Mouse (Mus musculus) 416B (cell line): ENCODE measurements around the gene Fam107a.
A peak's percentile ranks its signal among the peaks of the same experiment; 100 is the strongest.
"Not testable (repeated sequence)": the region's sequence is repeated elsewhere in the genome, so short reads cannot be mapped to it uniquely, and the experiment has no call there.

ENCODE experiments used
- DNase-seq: peaks from one replicate; pipeline ENCODE4 v3.0.0; 2011; ENCODE audit warnings: low read depth

The Fam107a gene

DNA sequence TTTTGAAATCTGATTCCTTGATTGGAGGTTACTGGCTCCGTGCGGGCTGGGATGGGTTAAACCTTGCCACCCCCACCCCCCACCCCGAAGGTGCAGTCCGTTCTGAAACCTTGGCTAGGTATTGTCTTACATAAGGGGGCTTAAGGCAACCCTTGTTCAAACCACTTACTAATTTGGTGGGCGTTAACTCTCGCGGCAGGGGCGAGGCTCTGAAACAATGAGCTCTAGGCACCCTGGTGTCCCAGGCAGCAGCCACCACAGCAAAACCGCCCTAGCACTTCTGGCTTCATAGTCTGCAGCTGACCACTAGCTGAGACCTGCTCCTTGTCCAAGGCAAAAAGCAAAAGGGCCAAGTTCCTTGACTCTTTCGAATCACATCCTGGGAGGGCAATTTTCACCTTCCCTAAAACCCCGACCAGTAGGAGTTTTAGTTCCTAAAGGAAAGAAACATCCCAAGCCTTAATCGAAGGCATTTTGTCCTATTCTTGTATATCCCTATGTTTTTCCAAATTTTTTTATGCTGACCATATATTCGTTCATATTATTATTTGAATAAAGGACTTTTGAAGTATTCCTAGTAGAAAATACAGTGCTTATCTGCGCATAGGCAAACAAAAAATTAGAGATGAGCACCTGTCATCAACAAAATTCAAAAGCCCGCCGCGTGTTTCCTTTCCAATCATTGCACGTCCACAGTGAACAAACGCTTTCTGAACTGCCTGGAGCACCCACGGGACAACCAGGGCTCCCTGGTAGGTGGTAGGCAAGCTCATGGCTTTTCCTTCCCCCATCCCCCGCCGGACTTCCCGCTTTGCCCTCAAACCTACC, 1.2 kb downstream of the Fam107a start:
- no peak for DNase-seq

DNA sequence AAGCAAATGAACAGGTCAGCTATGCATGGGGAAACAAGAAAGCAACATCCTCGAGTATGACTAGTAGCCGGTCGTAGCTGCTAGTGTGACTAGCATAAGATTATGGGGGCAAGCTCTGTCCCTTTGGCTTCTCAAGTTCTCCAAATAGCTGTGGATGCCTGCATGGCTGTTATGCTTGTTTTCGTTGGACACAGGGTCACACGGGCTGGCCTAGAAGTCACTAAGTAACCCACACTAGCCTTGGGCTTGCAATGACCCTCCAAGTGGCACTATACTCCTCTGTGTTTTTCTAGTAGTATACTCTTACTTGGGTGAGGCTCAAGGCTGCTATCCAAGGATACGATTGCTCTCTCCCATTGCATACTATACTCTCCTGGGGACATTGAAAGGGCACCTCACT, 2.7 kb downstream of the Fam107a start:
- no peak for DNase-seq

DNA sequence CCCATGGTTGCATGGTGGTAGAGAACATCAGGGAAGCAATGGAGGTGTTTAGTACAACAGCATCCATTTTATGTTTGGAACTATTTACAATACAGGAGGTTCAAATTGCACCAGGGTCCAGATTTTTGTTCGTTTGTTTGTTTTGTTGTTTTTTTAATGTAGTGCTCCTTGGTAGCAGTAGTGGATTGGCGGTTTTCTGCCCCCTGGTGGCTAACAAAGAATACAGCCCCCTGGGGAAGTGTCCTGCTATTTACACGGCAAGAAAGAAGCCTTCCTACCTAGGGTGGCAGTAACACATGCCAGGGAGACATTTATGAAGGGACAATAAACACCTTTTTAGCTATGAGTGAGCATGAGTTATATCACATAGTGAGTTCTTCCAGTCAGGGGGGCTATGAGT, 3.3 kb downstream of the Fam107a start:
- DNase-seq: peak; percentile 56

DNA sequence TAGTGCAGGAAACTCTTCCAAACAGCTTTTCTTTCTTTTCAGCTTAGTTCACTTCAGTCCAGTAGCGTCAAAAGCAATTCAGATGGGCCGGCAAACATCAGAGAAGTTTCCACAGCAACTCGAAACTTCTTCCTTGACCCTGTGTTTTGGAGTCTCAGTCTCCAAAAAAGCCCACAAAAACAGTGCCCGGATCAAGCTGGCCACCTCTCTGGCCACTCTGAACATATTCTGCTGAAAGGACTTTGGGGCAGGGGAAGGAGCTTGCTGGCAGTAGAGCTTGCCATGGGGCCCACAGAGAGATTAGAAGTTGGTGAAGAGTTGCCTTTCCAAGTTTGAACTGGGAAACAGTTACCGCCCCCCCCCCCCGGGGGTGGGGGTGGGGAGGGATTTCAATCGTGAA, 3.9 kb downstream of the Fam107a start:
- no peak for DNase-seq

DNA sequence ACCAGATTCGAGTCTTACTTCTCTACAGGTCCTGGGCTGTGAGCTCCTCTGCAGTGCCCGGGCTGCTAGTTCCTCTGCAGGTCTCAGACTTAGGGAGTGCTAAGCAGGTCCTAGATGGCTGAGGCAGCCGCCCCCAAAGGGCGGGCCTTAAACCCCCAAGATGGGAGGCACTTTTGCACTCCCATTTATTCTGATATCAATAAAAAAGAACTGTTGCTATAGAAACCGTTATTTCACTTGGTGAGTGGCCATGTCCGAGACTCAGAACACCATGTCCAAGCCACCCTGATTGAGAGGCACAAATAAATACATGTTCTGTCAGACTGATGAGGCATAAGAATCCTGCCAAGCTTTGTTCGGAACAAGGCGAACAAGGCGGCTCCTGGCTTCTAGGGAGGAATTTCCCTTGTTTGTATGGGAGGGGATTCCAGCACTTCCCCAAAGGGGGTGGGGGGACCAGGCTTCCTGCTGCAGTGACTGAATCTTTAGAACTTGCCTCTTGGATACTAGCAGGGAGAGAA, 8.1 kb downstream of the Fam107a start:
- DNase-seq: no peak

DNA sequence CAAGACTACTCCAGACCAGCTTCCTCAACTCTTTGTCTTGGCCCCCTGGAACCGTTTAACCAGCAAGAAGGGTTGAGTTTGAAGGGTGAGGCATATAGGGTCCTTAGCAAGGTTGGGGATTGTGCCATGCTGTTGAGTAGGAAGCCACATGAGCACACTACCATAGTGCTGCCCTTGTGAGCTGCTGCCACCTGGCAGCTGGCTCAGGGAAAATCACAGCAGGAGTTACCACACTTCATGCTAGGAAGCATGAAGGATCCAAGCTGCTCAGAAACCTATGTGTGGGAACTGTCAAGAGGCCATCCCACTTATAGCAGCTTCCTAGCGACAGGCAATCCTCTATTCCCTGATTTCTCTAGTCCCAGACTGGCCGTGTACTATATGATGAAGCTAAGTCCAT, 9.2 kb downstream of the Fam107a start:
- no peak for DNase-seq

DNA sequence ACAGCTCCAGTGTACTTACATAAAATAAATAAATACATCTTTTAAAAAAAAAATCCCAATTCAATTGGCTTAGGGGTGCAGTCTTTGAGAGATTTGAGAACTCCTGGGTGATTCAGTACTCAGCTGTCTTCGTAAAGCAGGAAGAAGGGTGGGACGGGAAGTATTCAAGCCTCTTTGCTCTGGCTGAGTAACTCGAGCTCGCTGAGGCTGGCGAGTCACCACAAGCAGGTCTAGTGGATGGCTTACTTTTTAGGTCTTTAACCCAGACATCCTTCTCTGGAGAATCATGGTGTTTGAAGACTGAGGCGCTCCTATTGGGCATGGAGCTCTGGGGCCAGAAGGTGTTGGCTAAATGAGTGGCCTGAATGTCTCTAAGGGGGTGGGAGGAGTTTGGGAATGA, 10.9 kb downstream of the Fam107a start:
- DNase-seq: peak; percentile 22

DNA sequence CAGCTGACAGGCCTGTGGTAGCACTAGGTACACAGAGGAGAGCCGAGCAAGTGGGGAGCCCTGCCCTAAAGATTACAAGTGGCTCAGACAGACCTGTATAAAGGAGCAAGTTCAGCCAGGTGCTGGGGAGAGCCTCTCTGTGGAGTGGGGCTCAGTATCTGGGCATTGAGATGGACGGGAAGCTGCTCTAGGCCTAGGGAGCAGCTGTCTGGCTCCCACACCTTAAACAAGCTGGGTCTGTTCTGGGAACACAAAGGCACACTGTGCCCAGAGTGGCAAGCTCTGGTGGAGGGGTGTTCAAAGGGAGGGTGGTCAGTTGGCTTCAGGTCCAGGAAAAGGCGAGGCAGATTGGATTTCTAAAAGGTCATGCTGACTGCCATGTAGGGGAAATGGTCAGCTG, 12.8 kb downstream of the Fam107a start:
- no peak for DNase-seq

DNA sequence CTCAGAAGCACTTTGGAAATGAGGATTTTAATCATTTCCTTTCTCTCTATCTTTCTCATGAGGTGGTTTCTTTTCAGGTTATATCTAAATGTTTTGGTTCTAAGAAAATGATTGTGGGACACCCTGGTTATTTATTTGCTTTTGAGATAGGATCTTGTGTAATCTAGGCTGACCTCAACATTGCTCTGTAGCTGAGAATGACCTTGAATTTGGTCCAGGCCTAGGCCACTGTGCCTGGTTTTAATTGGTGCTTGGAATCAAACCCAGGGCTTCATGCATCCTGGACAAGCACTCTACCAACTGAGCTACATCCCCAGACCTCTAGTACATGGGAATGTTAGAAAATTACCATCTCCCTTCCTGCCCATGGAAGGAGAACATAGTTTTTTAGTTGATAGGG, 13.7 kb downstream of the Fam107a start:
- DNase-seq: peak; percentile 10

DNA sequence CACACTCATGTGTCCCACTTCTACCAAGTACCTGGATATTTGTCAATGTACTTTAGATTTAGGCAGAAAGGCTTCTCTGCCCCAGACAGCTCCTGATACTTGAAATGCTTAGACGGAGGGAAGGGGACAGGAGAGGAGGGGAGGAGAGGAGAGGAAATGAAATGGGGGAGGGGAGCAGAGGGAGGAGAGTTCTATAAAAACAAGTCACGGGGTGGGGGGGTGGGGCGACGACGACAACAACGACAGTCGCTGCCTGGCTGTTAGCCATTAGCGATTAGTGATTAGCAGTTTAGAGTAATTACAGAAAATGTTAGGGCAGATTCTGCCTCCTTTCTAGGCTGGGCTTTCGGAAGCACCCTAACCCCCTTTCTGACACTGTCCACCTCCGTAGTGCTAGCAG, 15.1 kb downstream of the Fam107a start:
- DNase-seq: no peak

DNA sequence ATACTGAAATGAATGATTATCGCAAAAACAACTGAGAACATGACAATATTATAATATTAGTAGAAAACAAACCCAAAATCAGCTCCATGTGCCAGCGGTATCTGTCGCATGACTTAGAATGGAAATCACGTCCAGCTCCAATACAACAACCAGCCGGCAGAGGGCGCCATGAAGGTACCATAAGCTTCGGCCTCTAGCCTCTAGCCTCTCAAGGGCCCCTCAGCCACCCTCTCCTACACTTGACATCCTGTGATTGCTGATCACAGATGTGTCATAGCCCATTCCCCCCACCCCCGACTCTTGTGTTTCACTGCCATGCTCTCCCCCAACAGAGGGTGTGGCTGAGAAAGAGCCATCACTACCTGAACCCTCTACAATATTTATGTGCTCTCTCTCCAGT, 17.5 kb downstream of the Fam107a start:
- DNase-seq: peak; percentile 71

DNA sequence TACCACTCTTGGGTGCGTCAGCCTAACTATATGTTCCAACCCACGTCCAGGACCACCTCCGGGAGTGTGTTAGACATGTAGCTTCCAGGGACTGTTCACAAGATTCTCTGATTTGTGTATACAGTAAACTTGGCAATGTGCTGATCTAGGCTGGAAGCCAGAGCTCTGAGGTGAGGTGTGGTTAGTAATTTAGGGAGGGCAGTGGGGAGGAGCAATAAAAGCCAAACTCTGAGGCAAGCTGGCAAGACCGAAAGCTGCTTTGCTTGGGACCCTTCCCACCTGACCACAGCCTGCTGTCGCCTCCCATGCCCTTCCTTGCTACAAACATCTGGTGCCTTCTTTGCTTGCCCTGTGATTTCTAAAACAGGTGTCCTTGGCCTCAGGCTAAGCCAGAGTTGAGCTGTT, 19.9 kb downstream of the Fam107a start:
- no peak for DNase-seq

DNA sequence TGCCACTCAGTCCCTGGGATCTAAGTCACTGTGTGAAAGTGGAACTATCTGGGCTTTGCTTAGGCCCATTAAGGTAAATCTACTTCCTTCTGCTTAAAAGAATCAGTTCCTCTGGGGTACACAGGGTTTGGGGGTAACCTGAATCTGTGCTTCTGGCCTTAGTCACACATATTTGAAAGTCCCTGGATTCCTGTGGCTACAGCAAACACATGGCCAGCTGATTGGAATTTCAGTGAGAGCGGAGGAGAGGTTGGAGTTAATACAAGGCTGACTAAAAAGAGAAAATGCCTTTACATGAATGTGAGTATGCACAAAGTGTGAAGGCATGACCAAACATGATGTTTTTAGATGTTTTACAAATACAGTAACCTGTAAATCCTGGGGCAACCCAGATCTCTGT, 23.6 kb downstream of the Fam107a start:
- no peak for DNase-seq

DNA sequence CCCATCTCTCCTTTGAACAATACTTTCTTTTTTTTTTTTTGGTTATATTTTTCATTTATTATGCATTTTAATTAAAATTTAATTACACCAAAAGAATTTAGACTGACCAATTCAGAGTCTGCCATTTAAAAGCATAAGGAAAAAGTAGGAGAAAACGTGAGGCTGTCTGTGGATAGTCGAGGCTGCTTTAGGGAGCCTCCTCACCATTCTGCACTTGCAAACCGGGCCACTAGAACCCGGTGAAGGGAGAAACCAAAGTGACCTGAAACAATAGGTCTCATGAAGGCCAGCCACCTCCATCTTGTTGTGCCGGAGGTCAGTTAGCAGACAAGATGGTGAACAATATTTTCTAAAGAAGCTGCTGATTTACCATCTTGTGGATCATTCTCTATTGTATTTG, 31.2 kb downstream of the Fam107a start:
- peak; percentile 42 for DNase-seq

DNA sequence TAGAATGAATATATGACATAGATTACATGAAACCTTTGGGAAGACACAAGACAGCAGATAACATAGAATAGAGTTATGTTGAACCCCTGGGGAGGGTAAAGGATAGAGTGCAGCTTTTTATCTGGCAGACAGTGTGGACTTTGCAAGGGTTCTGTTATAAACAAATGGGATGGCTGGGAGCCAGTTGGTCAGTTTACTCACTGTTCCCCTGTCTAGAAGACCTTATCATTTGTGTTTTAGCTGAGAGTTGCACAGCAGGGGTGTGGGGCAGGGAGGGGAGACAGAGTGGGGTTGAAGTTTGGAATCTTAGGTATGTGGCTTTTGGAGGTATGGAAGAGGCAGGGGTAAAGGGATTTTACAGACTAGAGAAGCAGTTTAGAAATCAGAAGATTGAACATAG, 34.0 kb downstream of the Fam107a start:
- DNase-seq: no peak

DNA sequence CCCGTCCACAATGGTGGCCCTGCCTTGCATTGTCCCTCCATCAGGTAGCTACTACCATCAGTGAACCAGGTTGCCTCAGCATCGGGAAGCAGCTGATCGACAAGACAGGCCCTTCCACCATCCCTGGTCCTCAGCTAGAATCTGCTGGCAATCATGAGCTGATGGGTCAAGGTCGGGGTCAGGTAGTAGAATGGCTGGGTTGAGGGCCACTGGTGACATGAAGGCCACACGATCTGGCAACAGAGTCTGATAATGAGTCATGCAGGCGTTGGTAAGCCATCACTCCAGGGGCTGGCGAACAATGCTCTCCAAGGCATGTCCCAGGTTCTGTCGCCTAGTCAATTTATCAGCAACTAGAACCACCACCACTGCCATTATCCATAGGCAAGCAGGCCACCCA, 46.5 kb downstream of the Fam107a start:
- not testable (repeated sequence) for DNase-seq

DNA sequence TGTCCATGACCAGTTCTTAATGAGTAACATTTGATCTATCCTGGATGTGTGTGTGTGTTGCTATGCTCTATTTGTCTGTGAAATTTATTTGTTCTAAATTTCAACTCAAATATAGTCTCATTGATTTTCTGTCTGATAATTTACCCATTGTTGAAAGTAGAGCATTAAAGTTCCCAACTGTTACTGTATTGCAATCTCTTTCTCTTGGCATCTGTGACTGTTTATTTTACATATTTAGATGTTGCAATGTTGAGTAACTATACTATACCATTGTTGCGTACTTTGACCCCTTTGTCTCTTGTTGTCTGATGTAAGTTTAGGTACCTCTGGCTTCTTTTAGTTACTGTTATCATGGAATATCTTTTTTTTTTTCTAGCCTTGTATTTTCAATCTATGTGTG, 53.4 kb downstream of the Fam107a start:
- DNase-seq: no peak

DNA sequence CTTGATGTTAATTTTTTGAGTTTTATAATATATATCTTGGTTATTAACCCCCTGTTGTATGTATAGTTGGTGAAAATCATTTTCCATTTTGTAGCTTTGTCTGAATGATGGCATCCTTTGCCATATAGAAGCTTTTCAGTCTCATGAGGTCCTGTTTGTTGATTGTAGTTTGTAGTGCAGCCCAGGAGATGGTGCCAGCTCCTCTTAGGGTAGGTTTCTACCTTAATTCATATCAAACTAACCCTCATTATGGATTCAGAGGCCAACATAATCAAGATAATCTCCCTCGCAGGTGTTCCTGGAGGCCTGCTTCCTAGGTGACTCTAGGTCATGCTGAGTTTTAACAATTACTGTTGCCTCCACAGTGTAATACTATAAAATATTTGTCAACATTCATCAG, 55.6 kb downstream of the Fam107a start:
- DNase-seq: no peak

DNA sequence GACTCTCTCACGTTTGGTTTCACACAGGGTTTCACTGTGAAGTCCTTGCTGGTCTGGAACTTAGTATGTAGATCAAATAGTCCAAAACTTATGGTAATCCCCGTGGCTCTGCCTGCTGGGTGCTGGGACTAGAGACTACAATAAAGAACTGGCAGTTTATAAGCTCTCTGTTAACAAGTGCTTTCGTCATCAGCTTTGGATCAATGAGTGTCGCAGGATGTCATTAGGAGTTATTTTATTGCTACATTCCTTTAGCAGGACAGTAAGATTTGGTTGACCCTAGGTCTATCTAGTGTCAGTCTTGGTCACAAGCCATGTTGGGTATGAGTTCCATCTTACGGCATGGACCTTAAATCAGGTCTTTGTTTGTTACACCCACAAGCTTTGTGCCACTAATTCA, 57.6 kb downstream of the Fam107a start:
- DNase-seq: no peak

DNA sequence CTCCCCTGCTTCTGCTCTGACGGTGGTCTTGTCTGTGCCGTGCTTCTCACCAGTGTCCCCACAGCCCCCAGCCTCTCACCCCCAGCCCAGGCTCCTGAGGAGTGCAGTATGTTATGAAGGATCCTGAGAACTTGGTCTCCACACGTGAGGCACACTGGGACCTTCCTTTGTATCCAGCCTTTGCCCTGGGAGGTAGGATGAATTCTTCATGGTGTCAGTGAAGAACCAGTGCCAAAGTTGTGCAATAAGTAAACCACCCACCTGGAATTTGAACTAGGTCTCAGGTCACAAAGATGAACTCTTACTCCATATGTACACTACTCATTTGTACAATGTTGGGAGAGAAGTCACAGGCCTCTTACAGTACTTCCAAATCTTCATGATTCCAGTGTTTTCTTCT, 58.7 kb downstream of the Fam107a start, which contains the start of gene Acox2:
TSS of gene Acox2 (minus strand) at position 188 of the 400 bp plus-strand sequence.
- no peak for DNase-seq

DNA sequence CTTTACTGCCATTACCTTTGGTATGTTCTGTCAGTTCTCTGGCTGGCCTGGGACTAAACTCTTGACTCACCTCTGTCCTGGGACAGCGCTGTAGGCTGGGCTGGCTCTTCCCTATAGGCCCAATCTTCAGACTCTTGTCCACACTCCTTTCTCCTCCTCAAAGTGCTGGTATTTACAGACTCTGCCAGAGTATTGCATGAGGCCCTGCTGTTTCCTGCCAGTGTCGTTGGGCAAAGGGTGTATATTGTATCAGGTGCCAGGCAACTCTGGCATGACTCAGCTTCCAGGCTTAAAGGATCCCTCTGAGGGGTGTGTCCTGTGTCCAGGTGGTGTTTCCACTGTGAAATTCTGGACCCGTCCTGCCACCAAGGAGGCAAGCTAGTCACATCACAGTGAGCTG, 59.1 kb downstream of the Fam107a start:
- DNase-seq: peak; percentile 51

DNA sequence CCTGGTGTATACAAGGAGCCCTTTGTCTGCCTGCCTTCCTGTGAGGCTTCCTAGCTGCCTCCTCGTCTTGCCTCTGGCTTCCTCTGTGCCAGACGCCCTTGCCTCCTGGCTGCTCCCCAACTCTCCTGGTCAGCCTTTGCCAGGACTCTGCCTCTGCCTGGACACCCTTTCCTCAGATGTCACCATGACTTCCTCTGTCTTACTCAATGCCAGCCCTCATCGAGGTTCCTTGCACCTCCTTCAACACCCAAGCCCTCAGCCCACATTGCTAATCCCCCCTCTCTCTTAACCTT, 59.5 kb downstream of the Fam107a start:
- DNase-seq: no peak

DNA sequence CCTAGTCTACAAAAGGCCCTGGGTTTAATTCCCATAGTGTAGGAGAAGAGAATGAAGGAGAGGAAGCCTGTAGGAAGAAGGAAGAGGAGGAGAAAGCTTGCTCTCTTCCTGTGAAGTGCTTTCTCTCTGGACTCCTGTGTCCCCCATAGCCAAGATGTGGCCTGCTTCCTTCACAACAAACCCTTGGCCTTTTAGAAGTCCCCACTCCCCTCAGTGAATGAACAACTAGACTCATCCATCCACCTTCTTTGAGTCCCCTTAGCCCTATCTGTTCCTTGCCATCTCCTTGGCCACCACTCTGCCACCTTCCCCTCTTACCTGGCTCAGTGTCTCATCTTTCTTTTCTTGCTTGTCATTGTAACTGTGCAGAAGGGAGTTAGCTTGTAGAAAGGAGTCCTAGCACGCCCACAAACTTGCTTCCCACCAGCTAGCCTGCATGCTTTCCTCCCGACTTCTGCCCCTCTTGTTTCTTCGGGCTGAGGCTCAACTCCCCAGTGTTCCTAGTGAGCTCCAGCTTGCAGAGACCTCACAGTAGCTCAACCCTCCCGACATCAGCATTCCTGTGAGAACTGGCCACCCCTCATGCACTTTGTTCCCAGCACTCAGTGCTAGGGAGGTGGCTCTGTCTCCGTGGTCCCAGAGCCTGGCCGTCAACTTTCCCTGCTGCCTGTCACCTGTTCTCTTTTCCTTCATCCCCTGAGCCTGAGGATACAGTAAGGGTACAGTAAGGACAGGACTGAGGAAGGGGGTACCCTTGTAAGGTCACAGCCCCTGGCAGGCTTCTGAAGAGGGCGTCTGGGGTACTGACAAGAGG, 60.1 kb downstream of the Fam107a start:
- DNase-seq: no peak
